Mouse (Mus musculus): ENCODE measurements around the gene Rnf10. TPM values are rescaled to one million over a fixed set of nuclear protein-coding genes. Genes with fewer than 3 reads are reported as not detected.

The Rnf10 gene
- polyA plus RNA-seq, 1 experiment, result 240 TPM

GRCm38 (mm10) chr5:115284735-115285134 lies 12.0 kb upstream of the Rnf10 start:
- Histone ChIP-seq H3K27me3 (ENCODE audit: control insufficient read depth, insufficient read depth, low read length) (no peaks in the 10 kb centered on the region), H3K27ac (ENCODE audit: control insufficient read depth, insufficient read depth, low read depth, low read length) (no peak overlapping the region), H3K4me3 (ENCODE audit: control insufficient read depth, low read depth, low read length) (no peak overlapping the region), H3K36me3 (ENCODE audit: control insufficient read depth, insufficient read depth, low read length) (0 out of 2 replicates have a peak, but pooled peaks cover 1% of the 10 kb centered on the region), H3K4me1 (ENCODE audit: control insufficient read depth, insufficient read depth, low read length) (peaks cover 2% of the 10 kb centered on the region; the same call in 1 of the 2 replicates)
- TF ChIP-seq POLR2A (IDR thresholded peaks at IDR 0.05; ENCODE audit: control insufficient read depth, low read depth, low read length) (no peak), CTCF (IDR thresholded peaks at IDR 0.05; ENCODE audit: control insufficient read depth, insufficient read depth, insufficient replicate concordance, low read depth, low read length) (no peak)

GRCm38 (mm10) chr5:115280050-115280687 lies 7.5 kb upstream of the Rnf10 start:
- Histone ChIP-seq H3K27me3 (ENCODE audit: control insufficient read depth, insufficient read depth, low read length) (no peaks in the 10 kb centered on the region), H3K27ac (ENCODE audit: control insufficient read depth, insufficient read depth, low read depth, low read length) (no peak overlapping the region; the same call in 1 of the 2 replicates)

GRCm38 (mm10) chr5:115279226-115280049 lies 6.7 kb upstream of the Rnf10 start, which contains the start of gene Coq5:
Coq5 (plus strand) TSS chr5:115279666.
- peaks cover 8% of the 10 kb centered on the region; the same call in 1 of the 2 replicates for H3K4me1 ChIP-seq (ENCODE audit: control insufficient read depth, insufficient read depth, low read length)
- no peaks in the 10 kb centered on the region for H3K27me3 ChIP-seq (ENCODE audit: control insufficient read depth, insufficient read depth, low read length)
- H3K27ac ChIP-seq (ENCODE audit: control insufficient read depth, insufficient read depth, low read depth, low read length), result peak within 1 kb of the TSS; percentile 60; the same call in 1 of the 2 replicates
- 0 out of 2 replicates have a peak, but pooled peaks cover 1% of the 10 kb centered on the region for H3K36me3 ChIP-seq (ENCODE audit: control insufficient read depth, insufficient read depth, low read length)
- peak within 1 kb of the TSS; percentile 97 for H3K4me3 ChIP-seq (ENCODE audit: control insufficient read depth, low read depth, low read length)
- TF ChIP-seq POLR2A (IDR thresholded peaks at IDR 0.05; ENCODE audit: control insufficient read depth, low read depth, low read length), result peak; percentile 76
- no peak for TF ChIP-seq CTCF (IDR thresholded peaks at IDR 0.05; ENCODE audit: control insufficient read depth, insufficient read depth, insufficient replicate concordance, low read depth, low read length)

More at GRCm38 (mm10) chr5:115280050-115280687, 7.5 kb upstream of the Rnf10 start:
- H3K4me1 ChIP-seq (ENCODE audit: control insufficient read depth, insufficient read depth, low read length), result peaks cover 8% of the 10 kb centered on the region; the same call in 1 of the 2 replicates
- peak overlapping the region; percentile 97 for H3K4me3 ChIP-seq (ENCODE audit: control insufficient read depth, low read depth, low read length)
- no peak for TF ChIP-seq POLR2A (IDR thresholded peaks at IDR 0.05; ENCODE audit: control insufficient read depth, low read depth, low read length)
- TF ChIP-seq CTCF (IDR thresholded peaks at IDR 0.05; ENCODE audit: control insufficient read depth, insufficient read depth, insufficient replicate concordance, low read depth, low read length), result no peak
- 0 out of 2 replicates have a peak, but pooled peaks cover 1% of the 10 kb centered on the region for H3K36me3 ChIP-seq (ENCODE audit: control insufficient read depth, insufficient read depth, low read length)

- Histone ChIP-seq H3K27ac (ENCODE audit: control insufficient read depth, insufficient read depth, low read depth, low read length) (no peak overlapping the region), H3K36me3 (ENCODE audit: control insufficient read depth, insufficient read depth, low read length) (0 out of 2 replicates have a peak, but pooled peaks cover 1% of the 10 kb centered on the region), H3K27me3 (ENCODE audit: control insufficient read depth, insufficient read depth, low read length) (no peaks in the 10 kb centered on the region), H3K4me1 (ENCODE audit: control insufficient read depth, insufficient read depth, low read length) (peaks cover 8% of the 10 kb centered on the region; the same call in 1 of the 2 replicates), H3K4me3 (ENCODE audit: control insufficient read depth, low read depth, low read length) (no peak overlapping the region)
- no peak for TF ChIP-seq POLR2A (IDR thresholded peaks at IDR 0.05; ENCODE audit: control insufficient read depth, low read depth, low read length)
- TF ChIP-seq CTCF (IDR thresholded peaks at IDR 0.05; ENCODE audit: control insufficient read depth, insufficient read depth, insufficient replicate concordance, low read depth, low read length), result no peak
Measured at GRCm38 (mm10) chr5:115278785-115279184, 6.1 kb upstream of the Rnf10 start.

DNA sequence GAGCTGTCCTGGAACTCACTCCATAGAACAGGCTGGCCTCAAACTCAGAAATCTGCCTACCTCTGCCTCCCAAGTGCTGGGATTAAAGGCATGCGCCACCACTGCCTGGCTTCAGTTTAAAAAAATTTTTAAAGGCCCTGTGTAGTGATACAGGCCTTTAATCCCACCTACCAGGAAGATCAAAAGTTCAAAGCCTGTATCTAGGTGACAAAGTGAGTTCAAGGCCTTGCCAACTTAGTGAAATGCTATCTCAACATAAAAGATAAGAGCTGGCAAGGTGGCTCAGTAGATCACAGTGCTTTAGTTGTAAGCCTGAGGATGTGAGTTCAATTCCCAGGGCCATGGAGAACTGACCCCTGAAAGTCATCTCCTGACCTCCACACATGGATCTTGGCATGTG lies 5.4 kb upstream of the Rnf10 start:
- no peaks in the 10 kb centered on the region for H3K27me3 ChIP-seq (ENCODE audit: control insufficient read depth, insufficient read depth, low read length)
- H3K4me3 ChIP-seq (ENCODE audit: control insufficient read depth, low read depth, low read length), result no peak overlapping the region
- no peak for TF ChIP-seq CTCF (IDR thresholded peaks at IDR 0.05; ENCODE audit: control insufficient read depth, insufficient read depth, insufficient replicate concordance, low read depth, low read length)
- no peak for TF ChIP-seq POLR2A (IDR thresholded peaks at IDR 0.05; ENCODE audit: control insufficient read depth, low read depth, low read length)
- H3K4me1 ChIP-seq (ENCODE audit: control insufficient read depth, insufficient read depth, low read length), result peaks cover 10% of the 10 kb centered on the region
- no peaks in the 10 kb centered on the region for H3K36me3 ChIP-seq (ENCODE audit: control insufficient read depth, insufficient read depth, low read length)
- H3K27ac ChIP-seq (ENCODE audit: control insufficient read depth, insufficient read depth, low read depth, low read length), result no peak overlapping the region

DNA sequence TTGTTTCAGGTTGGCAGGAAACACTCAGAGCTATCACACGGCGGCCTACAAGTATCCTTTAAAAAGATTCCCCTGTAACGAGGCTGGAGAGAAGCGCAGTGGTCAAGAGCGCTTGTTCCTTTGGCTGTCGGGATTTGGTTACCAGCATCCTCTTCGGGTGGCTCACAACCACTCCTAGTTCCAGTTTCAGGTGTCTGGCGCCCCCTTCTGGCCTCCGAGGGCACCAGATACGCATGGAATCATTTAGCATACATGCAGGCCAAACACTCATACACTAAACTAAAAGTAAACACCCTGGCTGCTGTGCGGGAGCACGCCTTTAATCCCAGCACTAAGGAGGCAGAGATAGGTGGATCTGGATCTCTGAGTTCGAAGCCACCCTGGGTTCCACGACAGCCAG lies 3.3 kb upstream of the Rnf10 start:
- TF ChIP-seq POLR2A (IDR thresholded peaks at IDR 0.05; ENCODE audit: control insufficient read depth, low read depth, low read length), result no peak
- TF ChIP-seq CTCF (IDR thresholded peaks at IDR 0.05; ENCODE audit: control insufficient read depth, insufficient read depth, insufficient replicate concordance, low read depth, low read length), result peak; percentile 77; the same call in 1 of the 2 replicates
- Histone ChIP-seq H3K4me3 (ENCODE audit: control insufficient read depth, low read depth, low read length) (no peak overlapping the region), H3K36me3 (ENCODE audit: control insufficient read depth, insufficient read depth, low read length) (no peaks in the 10 kb centered on the region), H3K27ac (ENCODE audit: control insufficient read depth, insufficient read depth, low read depth, low read length) (no peak overlapping the region), H3K4me1 (ENCODE audit: control insufficient read depth, insufficient read depth, low read length) (peaks cover 12% of the 10 kb centered on the region), H3K27me3 (ENCODE audit: control insufficient read depth, insufficient read depth, low read length) (no peaks in the 10 kb centered on the region)

DNA sequence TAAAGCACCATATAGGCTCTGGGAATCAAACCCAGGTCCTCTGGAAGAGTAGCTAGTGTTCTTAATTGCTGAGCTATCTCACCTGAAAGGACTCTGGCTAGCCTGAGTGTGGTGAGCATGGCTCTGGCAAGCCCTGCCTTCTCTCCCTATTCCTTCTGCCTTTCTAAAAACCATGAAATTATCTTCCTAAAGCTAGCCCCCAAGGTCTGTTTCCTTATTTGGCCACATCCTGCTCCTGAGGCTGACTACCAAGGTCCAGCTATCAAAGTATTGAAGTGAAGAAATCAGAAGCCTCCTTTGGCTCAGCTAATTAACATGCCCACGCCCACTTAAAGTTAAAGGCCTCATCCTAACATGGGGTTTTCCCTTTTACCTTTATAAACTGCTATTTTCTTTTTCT lies 2.1 kb upstream of the Rnf10 start:
- no peaks in the 10 kb centered on the region for H3K36me3 ChIP-seq (ENCODE audit: control insufficient read depth, insufficient read depth, low read length)
- TF ChIP-seq POLR2A (IDR thresholded peaks at IDR 0.05; ENCODE audit: control insufficient read depth, low read depth, low read length) (no peak), CTCF (IDR thresholded peaks at IDR 0.05; ENCODE audit: control insufficient read depth, insufficient read depth, insufficient replicate concordance, low read depth, low read length) (no peak)
- H3K27me3 ChIP-seq (ENCODE audit: control insufficient read depth, insufficient read depth, low read length), result no peaks in the 10 kb centered on the region
- no peak overlapping the region for H3K4me3 ChIP-seq (ENCODE audit: control insufficient read depth, low read depth, low read length)
- H3K4me1 ChIP-seq (ENCODE audit: control insufficient read depth, insufficient read depth, low read length), result peaks cover 10% of the 10 kb centered on the region
- no peak overlapping the region for H3K27ac ChIP-seq (ENCODE audit: control insufficient read depth, insufficient read depth, low read depth, low read length)
